Mouse (Mus musculus) liver, postnatal 0 days (tissue): ENCODE results near the gene Slc48a1. TPM values are rescaled to one million over a fixed set of nuclear protein-coding genes. Genes with fewer than 3 reads are reported as not detected.

ENCODE experiments used
- ATAC-seq: fragments of 200-750 bp; cut with Nextera tagmentation; 2 replicates; pipeline ENCODE4 v1.8.0; 2017; ENCODE audit warnings: mild to moderate bottlenecking, moderate library complexity
- DNase-seq: peaks from one replicate; pipeline ENCODE4 v3.0.0-alpha.2; 2016
- H3K27ac ChIP-seq: fragments of 300-500 bp; sonication (generic); 2 replicates; pipeline ENCODE4 v1.5.1; 2014; ENCODE audit warnings: antibody characterized with exemption, moderate library complexity, mild to moderate bottlenecking, low read depth
- H3K27me3 ChIP-seq: fragments of 300-500 bp; sonication (generic); 2 replicates; pipeline ENCODE4 v1.6.1; 2014; ENCODE audit warnings: low read length, control low read depth, mixed read lengths; ENCODE audit not compliant: insufficient read depth
- H3K36me3 ChIP-seq: fragments of 300-500 bp; sonication (generic); replicated peaks from 2 replicates; pipeline ENCODE4 v1.6.1; 2014; ENCODE audit warnings: mild to moderate bottlenecking, control low read depth, low read length, moderate library complexity, mixed read lengths; ENCODE audit not compliant: insufficient read depth
- H3K4me1 ChIP-seq: fragments of 300-500 bp; sonication (generic); 2 replicates; pipeline ENCODE4 v1.6.1; 2014; ENCODE audit warnings: antibody characterized with exemption, mild to moderate bottlenecking, control low read depth; ENCODE audit not compliant: insufficient read depth
- H3K4me2 ChIP-seq: fragments of 300-500 bp; sonication (generic); 2 replicates; pipeline ENCODE4 v1.6.1; 2014; ENCODE audit warnings: low read depth, mild to moderate bottlenecking, low read length, moderate library complexity, mixed read lengths
- H3K4me3 ChIP-seq: fragments of 300-500 bp; sonication (generic); 2 replicates; pipeline ENCODE4 v1.5.1; 2014; ENCODE audit warnings: low read depth, low read length
- H3K9ac ChIP-seq: fragments of 300-500 bp; sonication (generic); replicated peaks from 2 replicates; pipeline ENCODE4 v1.6.1; 2014; ENCODE audit warnings: mild to moderate bottlenecking, moderate library complexity
- H3K9me3 ChIP-seq: fragments of 300-500 bp; sonication (generic); 2 replicates; pipeline ENCODE4 v1.6.1; 2016; ENCODE audit warnings: mild to moderate bottlenecking, control low read depth, low read length, mixed read lengths
- CTCF ChIP-seq: sonication (generic); IDR thresholded peaks from 2 replicates; pipeline ENCODE4 v1.5.1; 2016; ENCODE audit warnings: antibody characterized with exemption, low read depth
- EP300 ChIP-seq: IDR thresholded peaks from 2 replicates; pipeline ENCODE4 v1.6.1; 2016; ENCODE audit warnings: antibody characterized with exemption, low read depth, mild to moderate bottlenecking
- WGBS: fragments of 180-500 bp; shearing (Covaris S2); extraction: QIAGEN DNeasy Blood & Tissue Kit; methylation state at CpG from one replicate; pipeline ENCODE4 v1.1.7; 2014; ENCODE audit not compliant: insufficient replicate concordance; 5-methylcytosine and 5-hydroxymethylcytosine counted together
- polyA plus RNA-seq: library from polyadenylated mRNA; unstranded; fragments of >200 nt; fragmentation: Nextera tagmentation; extraction: Ambion mirVana; gene quantifications from 2 replicates; pipeline ENCODE4 v1.2.1, GENCODE M21; 2015

Slc48a1 gene
- polyA plus RNA-seq, 1 experiment from 2014 or later, result 61.1 TPM

DNA sequence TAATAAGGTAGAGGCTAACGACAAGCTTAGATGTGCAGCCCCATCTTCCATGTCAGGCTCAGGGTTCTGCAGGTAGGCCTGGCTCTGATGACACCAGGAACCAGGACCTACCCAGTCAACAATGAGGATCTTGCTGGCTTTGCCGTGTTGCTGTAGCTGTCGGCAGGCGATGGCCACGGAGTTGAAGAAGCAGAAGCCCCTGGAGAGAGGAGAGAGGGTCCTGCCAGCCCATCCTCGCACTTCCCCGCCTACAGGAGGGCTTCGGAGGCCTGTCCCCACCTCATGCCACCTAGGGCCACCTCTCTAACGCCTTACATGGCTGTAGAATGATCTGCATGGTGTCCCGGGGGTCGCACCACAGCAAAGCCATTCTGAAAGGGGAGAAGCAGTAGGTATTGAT, 21.1 kb downstream of the Slc48a1 start:
- WGBS, result 77% methylated on average over 11 of the region's 11 CpGs
- no peak for ATAC-seq
- Histone ChIP-seq H3K4me3 (no peak overlapping the region), H3K27me3 (no peaks in the 10 kb centered on the region), H3K9ac (no peak overlapping the region), H3K9me3 (no peaks in the 10 kb centered on the region), H3K4me1 (no peaks in the 10 kb centered on the region), H3K4me2 (no peak overlapping the region), H3K36me3 (peaks cover 14% of the 10 kb centered on the region), H3K27ac (no peak overlapping the region)
- DNase-seq, result no peak
- TF ChIP-seq EP300, result no peak
- TF ChIP-seq CTCF, result no peak

GRCm38 (mm10) chr15:97800853-97801252, 22.5 kb downstream of the Slc48a1 start:
- H3K27ac ChIP-seq, result no peak overlapping the region

GRCm38 (mm10) chr15:97801811-97802210, 23.5 kb downstream of the Slc48a1 start:
- Histone ChIP-seq H3K36me3 (peaks cover 9% of the 10 kb centered on the region), H3K4me1 (no peaks in the 10 kb centered on the region), H3K4me2 (no peak overlapping the region), H3K27ac (no peak overlapping the region), H3K4me3 (no peak overlapping the region), H3K27me3 (no peaks in the 10 kb centered on the region), H3K9me3 (no peaks in the 10 kb centered on the region), H3K9ac (no peak overlapping the region)
- WGBS, result 70% methylated on average over 7 of the region's 7 CpGs
- no peak for ATAC-seq
- DNase-seq, result no peak
- no peak for TF ChIP-seq EP300
- TF ChIP-seq CTCF, result no peak

More at GRCm38 (mm10) chr15:97800853-97801252, 22.5 kb downstream of the Slc48a1 start:
- Histone ChIP-seq H3K27me3 (no peaks in the 10 kb centered on the region), H3K36me3 (peaks cover 11% of the 10 kb centered on the region), H3K9ac (no peak overlapping the region), H3K4me1 (no peaks in the 10 kb centered on the region), H3K4me2 (no peak overlapping the region), H3K4me3 (no peak overlapping the region), H3K9me3 (no peaks in the 10 kb centered on the region)
- WGBS, result 87% methylated on average over 13 of the region's 13 CpGs
- DNase-seq (no peak), ATAC-seq (no peak)
- TF ChIP-seq EP300 (no peak), CTCF (no peak)

- no peak overlapping the region for H3K4me2 ChIP-seq
- H3K27ac ChIP-seq, result no peak overlapping the region
- no peak for DNase-seq
- no peak overlapping the region for H3K9ac ChIP-seq
- TF ChIP-seq CTCF (no peak), EP300 (no peak)
- H3K9me3 ChIP-seq, result no peaks in the 10 kb centered on the region
- peaks cover 11% of the 10 kb centered on the region for H3K36me3 ChIP-seq
- H3K4me3 ChIP-seq, result no peak overlapping the region
- no peaks in the 10 kb centered on the region for H3K27me3 ChIP-seq
- H3K4me1 ChIP-seq, result no peaks in the 10 kb centered on the region
- WGBS, result 70% methylated on average over 13 of the region's 13 CpGs
- no peak for ATAC-seq
Measured at GRCm38 (mm10) chr15:97802575-97802974, 24.3 kb downstream of the Slc48a1 start.

DNA sequence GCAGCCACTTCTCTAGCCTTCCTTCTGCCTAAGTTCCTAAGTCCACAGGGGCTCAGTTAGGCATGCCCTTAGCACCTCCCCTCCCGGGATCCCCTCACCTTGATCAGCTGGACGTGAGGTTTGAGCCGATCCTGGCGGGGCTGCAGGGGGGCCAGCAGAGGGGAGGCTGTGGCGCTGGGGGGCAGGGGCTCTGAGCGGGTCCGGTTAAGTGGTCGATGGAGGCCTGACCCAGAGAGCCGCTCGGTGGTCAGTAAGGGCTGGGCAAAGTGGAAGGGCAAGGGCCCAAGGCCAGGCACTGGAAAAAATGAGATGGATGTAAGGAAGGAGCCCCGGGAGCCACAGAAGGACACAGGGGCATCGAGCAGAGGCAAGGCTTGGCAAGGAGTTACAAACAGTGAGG, 29.5 kb downstream of the Slc48a1 start:
- WGBS, result 79% methylated on average over 12 of the region's 12 CpGs
- no peak overlapping the region for H3K9ac ChIP-seq

GRCm38 (mm10) chr15:97808532-97808931, 30.2 kb downstream of the Slc48a1 start:
- DNase-seq (no peak), ATAC-seq (no peak)
- Histone ChIP-seq H3K4me2 (no peak overlapping the region), H3K4me1 (no peaks in the 10 kb centered on the region), H3K9me3 (no peaks in the 10 kb centered on the region), H3K27me3 (no peaks in the 10 kb centered on the region), H3K36me3 (peaks cover 5% of the 10 kb centered on the region; the same call in 1 of the 2 replicates), H3K4me3 (no peak overlapping the region), H3K9ac (no peak overlapping the region), H3K27ac (no peak overlapping the region)
- no peak for TF ChIP-seq EP300
- no peak for TF ChIP-seq CTCF
- 80% methylated on average over 14 of the region's 14 CpGs for WGBS

More for the DNA sequence above, 29.5 kb downstream of the Slc48a1 start:
- peaks cover 5% of the 10 kb centered on the region; the same call in 1 of the 2 replicates for H3K36me3 ChIP-seq
- ATAC-seq, result no peak
- H3K4me1 ChIP-seq, result no peaks in the 10 kb centered on the region
- DNase-seq, result no peak
- no peak overlapping the region for H3K27ac ChIP-seq
- H3K27me3 ChIP-seq, result no peaks in the 10 kb centered on the region
- H3K4me2 ChIP-seq, result no peak overlapping the region
- TF ChIP-seq EP300, result no peak
- no peak for TF ChIP-seq CTCF
- H3K4me3 ChIP-seq, result no peak overlapping the region
- H3K9me3 ChIP-seq, result no peaks in the 10 kb centered on the region

DNA sequence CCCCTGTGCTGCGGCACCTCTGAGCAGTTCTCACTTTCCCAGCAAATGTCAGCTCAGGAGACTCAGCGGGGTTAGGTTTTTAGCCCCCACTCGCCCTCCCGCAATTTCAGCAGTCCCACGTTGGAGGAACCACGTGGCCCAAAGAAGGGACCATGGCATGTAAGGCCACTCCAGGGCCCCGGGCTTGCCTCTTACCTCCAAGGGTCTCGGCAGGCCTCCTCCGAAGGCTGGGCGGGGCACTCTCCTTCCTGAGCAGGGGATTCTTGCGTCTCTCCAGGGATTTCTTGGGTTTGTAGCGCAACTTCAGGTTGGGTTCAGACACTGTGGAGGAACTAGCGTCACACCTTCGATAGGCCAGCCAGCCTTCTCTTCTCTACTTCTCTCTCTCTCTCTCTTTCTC, 30.9 kb downstream of the Slc48a1 start:
- 89% methylated on average over 14 of the region's 14 CpGs for WGBS
- no peaks in the 10 kb centered on the region for H3K27me3 ChIP-seq
- H3K4me3 ChIP-seq, result no peak overlapping the region
- no peak for DNase-seq
- H3K4me2 ChIP-seq, result no peak overlapping the region
- H3K9me3 ChIP-seq, result no peaks in the 10 kb centered on the region
- peaks cover 5% of the 10 kb centered on the region; the same call in 1 of the 2 replicates for H3K36me3 ChIP-seq
- no peak for TF ChIP-seq EP300
- TF ChIP-seq CTCF, result no peak
- H3K4me1 ChIP-seq, result no peaks in the 10 kb centered on the region
- no peak overlapping the region for H3K27ac ChIP-seq
- H3K9ac ChIP-seq, result no peak overlapping the region
- ATAC-seq, result no peak
